Mouse (Mus musculus): ENCODE measurements around the gene Rpl23.
A peak's percentile ranks its signal among the peaks of the same experiment; 100 is the strongest.

Gene Rpl23

GRCm38 (mm10) chr11:97813746-97814515, 31.7 kb upstream of the Rpl23 start:
- DNase-seq, result peak; percentile 78

GRCm38 (mm10) chr11:97813085-97813484, 30.8 kb upstream of the Rpl23 start:
- DNase-seq, result no peak

- DNase-seq, result no peak
These were observed 30.3 kb upstream of the Rpl23 start for GRCm38 (mm10) chr11:97812491-97812921.

DNA sequence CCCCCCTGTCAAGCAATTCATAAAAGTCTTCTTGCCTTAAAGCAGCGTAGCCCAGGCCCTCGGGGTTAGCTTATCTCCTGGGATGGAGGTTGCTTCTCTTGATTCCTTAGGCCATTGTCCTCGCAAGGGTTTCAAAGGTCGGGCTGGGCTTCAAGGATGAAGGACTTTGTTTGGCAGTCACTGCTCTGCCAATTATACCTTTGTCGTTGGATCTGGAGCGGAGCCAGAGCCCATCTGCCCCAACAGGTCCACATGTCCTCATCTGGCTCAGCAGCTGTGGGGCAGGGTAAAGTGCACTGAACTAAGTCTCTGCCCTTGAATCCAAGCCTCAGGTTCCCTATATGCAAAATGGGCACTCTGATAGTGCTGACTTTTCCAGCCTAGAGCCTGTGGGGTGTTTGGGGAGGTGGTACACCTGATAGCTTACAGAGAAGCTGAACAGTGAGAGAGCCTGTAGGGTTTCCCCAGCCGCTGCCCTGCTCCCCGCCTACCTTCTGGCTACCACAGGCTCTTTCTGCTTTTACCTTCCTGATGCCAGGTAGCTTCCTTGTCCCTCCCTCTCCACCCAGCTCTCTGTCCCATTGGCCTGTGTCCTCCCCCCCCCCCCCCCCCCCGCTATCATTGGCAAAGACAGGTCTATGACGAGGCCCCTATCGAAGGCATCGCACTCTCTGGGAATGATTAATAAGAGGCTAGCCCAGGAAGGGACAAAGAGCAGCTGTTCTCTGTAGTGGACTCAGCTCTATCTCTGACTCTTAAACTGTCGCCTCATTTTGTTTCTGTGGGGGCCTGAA, 29.5 kb upstream of the Rpl23 start:
- peak; percentile 83 for DNase-seq

DNA sequence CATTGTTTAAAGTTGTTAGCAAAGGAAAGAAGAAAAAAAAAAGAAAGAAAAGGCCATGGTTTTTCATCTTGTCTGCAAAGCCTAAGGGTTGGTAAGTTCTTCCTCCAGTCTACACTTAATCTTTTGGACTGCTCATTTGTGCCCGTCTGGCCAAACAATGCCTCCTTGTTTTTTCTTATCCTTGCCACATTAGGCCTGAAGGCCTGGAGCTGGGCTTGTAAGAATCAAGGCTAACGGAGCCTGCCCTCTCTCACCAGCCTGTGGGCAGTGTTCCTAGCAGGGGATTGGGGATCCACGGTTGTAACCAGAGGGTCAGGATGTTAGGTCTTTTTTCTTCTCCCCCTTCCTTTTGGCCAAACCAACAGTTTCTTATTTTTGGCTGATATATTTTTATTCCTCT, 28.7 kb upstream of the Rpl23 start:
- no peak for DNase-seq

- no peak for DNase-seq
These were observed 28.1 kb upstream of the Rpl23 start for GRCm38 (mm10) chr11:97810356-97810755.

GRCm38 (mm10) chr11:97809235-97810121, 27.2 kb upstream of the Rpl23 start:
- no peak for DNase-seq

GRCm38 (mm10) chr11:97808621-97809234, 26.5 kb upstream of the Rpl23 start:
- peak; percentile 72 for DNase-seq

GRCm38 (mm10) chr11:97808093-97808492, 25.9 kb upstream of the Rpl23 start:
- DNase-seq, result peak; percentile 78

- peak; percentile 38 for DNase-seq
These were observed 25.4 kb upstream of the Rpl23 start for GRCm38 (mm10) chr11:97807626-97808025.

DNA sequence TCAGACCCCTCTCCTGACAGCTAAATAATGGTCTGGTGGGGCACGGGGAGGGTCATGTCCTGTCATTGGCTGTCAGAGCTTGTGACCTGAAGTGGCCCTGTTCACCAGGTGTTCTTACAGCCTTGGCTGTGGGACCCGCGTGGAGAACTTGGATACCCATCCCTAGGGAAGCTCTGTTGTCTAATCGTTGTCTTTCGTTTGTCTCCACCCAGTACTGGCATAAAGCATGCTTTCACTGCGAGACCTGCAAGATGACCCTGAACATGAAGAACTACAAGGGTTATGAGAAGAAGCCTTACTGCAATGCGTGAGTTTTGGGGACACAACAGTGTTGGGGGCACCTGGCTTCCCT, 24.4 kb upstream of the Rpl23 start:
- no peak for DNase-seq

GRCm38 (mm10) chr11:97805662-97806612, 23.7 kb upstream of the Rpl23 start:
- DNase-seq, result peak; percentile 51

- DNase-seq, result peak; percentile 78
These were observed 22.8 kb upstream of the Rpl23 start for GRCm38 (mm10) chr11:97804841-97805661.

DNA sequence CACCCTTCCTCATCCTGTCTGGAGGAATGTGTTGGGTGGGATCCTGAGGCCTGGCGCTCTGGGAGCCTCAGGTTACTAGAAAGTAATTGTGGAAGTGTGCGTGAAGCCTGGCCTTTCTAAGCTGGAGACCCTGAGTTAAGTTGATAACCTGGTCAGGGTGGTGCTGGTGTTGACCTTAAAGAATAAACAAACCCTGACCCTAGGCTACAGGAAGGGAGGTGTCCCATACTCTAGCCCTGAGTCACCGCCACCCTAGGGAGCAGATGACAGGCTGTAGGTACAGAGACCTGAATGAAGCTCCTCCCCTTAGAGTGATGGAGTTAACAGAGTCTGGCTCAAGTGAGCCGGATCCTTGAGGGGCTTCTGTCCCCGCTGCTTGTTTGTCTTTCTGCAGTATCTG, 21.6 kb upstream of the Rpl23 start:
- peak; percentile 12 for DNase-seq

DNA sequence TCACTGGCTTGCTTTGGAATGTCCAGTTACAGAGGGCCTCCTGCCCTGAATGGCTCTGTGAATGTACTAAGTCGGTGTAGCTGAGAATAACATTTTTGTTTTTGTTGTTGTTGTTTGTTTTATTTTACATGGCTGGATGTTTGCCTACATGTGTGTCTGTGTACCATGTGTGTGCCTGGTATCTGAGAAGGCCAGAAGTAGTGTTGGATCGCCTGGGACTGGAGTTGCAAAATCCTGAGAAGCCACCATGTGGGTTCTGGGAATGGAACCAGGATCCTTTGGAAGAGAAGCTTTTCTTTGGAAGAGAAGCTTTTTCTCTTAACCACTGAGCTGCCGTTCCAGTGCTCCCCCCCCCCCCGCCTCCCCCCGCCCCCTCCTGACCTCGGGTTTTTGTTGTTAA, 20.3 kb upstream of the Rpl23 start:
- DNase-seq, result no peak

GRCm38 (mm10) chr11:97802194-97802470, 19.9 kb upstream of the Rpl23 start:
- DNase-seq, result no peak

- peak; percentile 82 for DNase-seq
These were observed 19.4 kb upstream of the Rpl23 start for GRCm38 (mm10) chr11:97801409-97802193.

GRCm38 (mm10) chr11:97800691-97801408, 18.6 kb upstream of the Rpl23 start:
- DNase-seq, result peak; percentile 79

GRCm38 (mm10) chr11:97799994-97800690, 17.9 kb upstream of the Rpl23 start:
- DNase-seq, result peak; percentile 89

All from kidney, postnatal 10 days (tissue).